Mouse (Mus musculus): Measurements from ENCODE around the gene Slc7a6.

Slc7a6 gene

GRCm38 (mm10) chr8:106140769-106141168 is 27.9 kb upstream of the Slc7a6 start:
- peak; percentile 58 to 80 for DNase-seq (ENCODE audit: low spot score in 2 of 2)

- no peak for DNase-seq (ENCODE audit: low spot score in 2 of 2)
These were observed 23.3 kb upstream of the Slc7a6 start for GRCm38 (mm10) chr8:106145331-106145730.

- DNase-seq (ENCODE audit: low spot score in 2 of 2): no peak
These were observed 22.6 kb upstream of the Slc7a6 start for GRCm38 (mm10) chr8:106146014-106146413.

GRCm38 (mm10) chr8:106147868-106148565 is 20.6 kb upstream of the Slc7a6 start:
- no peak for DNase-seq (ENCODE audit: low spot score in 2 of 2)

GRCm38 (mm10) chr8:106149025-106149424 is 19.6 kb upstream of the Slc7a6 start:
- DNase-seq (ENCODE audit: low spot score in 2 of 2): no peak

- DNase-seq (ENCODE audit: low spot score in 2 of 2): peak; percentile 89 to 90
These were observed 18.6 kb upstream of the Slc7a6 start, which contains the start of gene Pla2g15 for GRCm38 (mm10) chr8:106149801-106150652. TSS of gene Pla2g15 (plus strand) at chr8:106150399.

GRCm38 (mm10) chr8:106150653-106151000 is 18.0 kb upstream of the Slc7a6 start:
- DNase-seq (ENCODE audit: low spot score in 2 of 2): no peak

GRCm38 (mm10) chr8:106151041-106151440 is 17.6 kb upstream of the Slc7a6 start:
- no peak for DNase-seq (ENCODE audit: low spot score in 2 of 2)

- no peak for DNase-seq (ENCODE audit: low spot score in 2 of 2)
These were observed 15.8 kb upstream of the Slc7a6 start for GRCm38 (mm10) chr8:106152876-106153275.

- no peak for DNase-seq (ENCODE audit: low spot score in 2 of 2)
These were observed 11.2 kb upstream of the Slc7a6 start for GRCm38 (mm10) chr8:106157419-106157818.

GRCm38 (mm10) chr8:106158381-106158780 is 10.3 kb upstream of the Slc7a6 start:
- DNase-seq (ENCODE audit: low spot score in 2 of 2): no peak

GRCm38 (mm10) chr8:106159876-106160275 is 8.8 kb upstream of the Slc7a6 start:
- no peak for DNase-seq (ENCODE audit: low spot score in 2 of 2)

GRCm38 (mm10) chr8:106163251-106163650 is 5.4 kb upstream of the Slc7a6 start:
- DNase-seq (ENCODE audit: low spot score in 2 of 2): no peak

GRCm38 (mm10) chr8:106165460-106165859 is 3.2 kb upstream of the Slc7a6 start:
- peak; percentile 46 to 72 for DNase-seq (ENCODE audit: low spot score in 2 of 2)

- DNase-seq (ENCODE audit: low spot score in 2 of 2): peak in 1 of 2 experiments; percentile 29
These were observed 618 bp downstream of the Slc7a6 start for GRCm38 (mm10) chr8:106169017-106169933.

GRCm38 (mm10) chr8:106169934-106170480 is 1.4 kb downstream of the Slc7a6 start:
- no peak for DNase-seq (ENCODE audit: low spot score in 2 of 2)

- no peak for DNase-seq (ENCODE audit: low spot score in 2 of 2)
These were observed 4.9 kb downstream of the Slc7a6 start for GRCm38 (mm10) chr8:106173566-106173965.

- DNase-seq (ENCODE audit: low spot score in 2 of 2): no peak
These were observed 8.2 kb downstream of the Slc7a6 start for GRCm38 (mm10) chr8:106176891-106177290.

GRCm38 (mm10) chr8:106177594-106177993 is 8.9 kb downstream of the Slc7a6 start:
- DNase-seq (ENCODE audit: low spot score in 2 of 2): no peak

- no peak for DNase-seq (ENCODE audit: low spot score in 2 of 2)
These were observed 9.8 kb downstream of the Slc7a6 start for GRCm38 (mm10) chr8:106178428-106178827.

- no peak for DNase-seq (ENCODE audit: low spot score in 2 of 2)
These were observed 17.1 kb downstream of the Slc7a6 start for GRCm38 (mm10) chr8:106185628-106186270.
